Mouse (Mus musculus) layer of hippocampus, adult 2 months (tissue): ENCODE results near the gene Cend1. TPM values are rescaled to one million over a fixed set of nuclear protein-coding genes. Genes with fewer than 3 reads are reported as not detected.

Source experiments
- DNase-seq, 2 experiments: peaks; one replicate each; pipeline ENCODE4 v3.0.0; 2022; ENCODE audit warnings: low spot score in 2 of 2
- H3K27ac ChIP-seq: fragments of 200-600 bp; 2 replicates; pipeline ENCODE4 v1.8.1; 2022
- H3K4me3 ChIP-seq: fragments of 200-600 bp; 2 replicates; pipeline ENCODE4 v1.8.1; 2022; ENCODE audit warnings: mild to moderate bottlenecking
- CTCF ChIP-seq: fragments of 200-600 bp; conservative IDR thresholded peaks from 2 replicates; pipeline ENCODE4 v1.8.1; 2022; ENCODE audit warnings: antibody characterized with exemption, mild to moderate bottlenecking, moderate library complexity
- total RNA-seq, 2 experiments: library from RNA; stranded (reverse); gene quantifications; 2 replicates each; pipeline ENCODE4 v1.2.3; 2021

Gene Cend1
- total RNA-seq, 2 experiments from 2014 or later: 251 to 263 TPM

DNA sequence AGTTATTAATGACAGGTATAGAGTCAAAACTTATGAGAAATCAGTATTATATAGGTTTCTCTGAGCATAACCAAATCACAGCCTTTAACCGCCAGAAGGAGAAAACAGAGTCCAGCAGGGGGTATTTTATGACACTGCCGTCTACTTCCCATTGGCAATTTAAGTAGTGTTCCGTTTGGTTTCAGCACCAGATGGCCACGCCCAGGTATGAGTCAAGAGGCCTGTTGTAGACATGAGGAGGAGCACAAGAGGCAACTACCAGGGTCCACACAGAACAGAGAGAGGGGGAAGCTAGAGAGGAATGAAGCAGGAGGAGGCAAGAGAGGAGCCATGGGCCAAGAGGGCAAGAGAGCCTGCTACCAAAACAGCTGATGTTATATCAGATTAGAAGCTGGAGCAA lies 49.7 kb downstream of the Cend1 start:
- no peak for TF ChIP-seq CTCF
- Histone ChIP-seq H3K27ac (no peak overlapping the region), H3K4me3 (no peak overlapping the region)
- no peak for DNase-seq

Other genes with a start within 250 kb of the Cend1 start
- 100 to 1,000 TPM; 200 to 222 TPM for gene Hras, start 235.5 kb downstream of the Cend1 start, total RNA-seq
- gene Lrrc56, start 235.3 kb downstream of the Cend1 start, total RNA-seq: 1 to 10 TPM; 4.5 to 5.7 TPM
- not detected for gene Lmntd2, start 215.4 kb downstream of the Cend1 start, total RNA-seq
- gene Rassf7, start 213.6 kb downstream of the Cend1 start, total RNA-seq: 1 to 10 TPM in 1 of 2 experiments, under 1 TPM in 1; 0.98 to 1.2 TPM
- 10 to 100 TPM; 72.8 to 76.1 TPM for gene Phrf1, start 200.7 kb downstream of the Cend1 start, total RNA-seq
- gene Irf7, start 163.0 kb downstream of the Cend1 start, total RNA-seq: 1 to 10 TPM in 1 of 2 experiments, under 1 TPM in 1; 0.56 to 1.3 TPM
- gene Cdhr5, start 152.7 kb downstream of the Cend1 start, total RNA-seq: not detected
- not detected for gene Sct, start 150.4 kb downstream of the Cend1 start, total RNA-seq
- gene Drd4, start 137.5 kb downstream of the Cend1 start, total RNA-seq: under 1 TPM; 0.20 to 0.23 TPM
- 10 to 100 TPM; 74.1 to 77.0 TPM for gene Deaf1, start 101.8 kb downstream of the Cend1 start, total RNA-seq
- gene Tmem80, start 101.8 kb downstream of the Cend1 start, total RNA-seq: 10 to 100 TPM; 32.9 to 33.7 TPM
- 1 to 10 TPM; 4.9 to 5.1 TPM for gene Eps8l2, start 90.6 kb downstream of the Cend1 start, total RNA-seq
- 100 to 1,000 TPM; 111 to 114 TPM for gene Taldo1, start 37.3 kb downstream of the Cend1 start, total RNA-seq
- gene Gatd1, start 15.4 kb downstream of the Cend1 start, total RNA-seq: 10 to 100 TPM; 42.1 to 45.1 TPM
- 100 to 1,000 TPM; 338 to 343 TPM for gene Slc25a22, start 8.4 kb upstream of the Cend1 start, total RNA-seq
- 1 to 10 TPM; 1.1 to 1.7 TPM for gene Pidd1, start 14.5 kb upstream of the Cend1 start, total RNA-seq
- 100 to 1,000 TPM; 548 to 575 TPM for gene Rplp2, start 17.9 kb upstream of the Cend1 start, total RNA-seq
- gene Pnpla2, start 25.7 kb upstream of the Cend1 start, total RNA-seq: 10 to 100 TPM; 25.1 to 28.3 TPM
- 1 to 10 TPM; 4.1 to 6.7 TPM for gene Cracr2b, start 31.6 kb upstream of the Cend1 start, total RNA-seq
- 10 to 100 TPM; 23.4 to 25.1 TPM for gene Cd151, start 37.9 kb upstream of the Cend1 start, total RNA-seq
- 10 to 100 TPM; 38.7 TPM for gene Polr2l, start 45.6 kb upstream of the Cend1 start, total RNA-seq
- 10 to 100 TPM; 13.6 to 13.7 TPM for gene Tspan4, start 45.7 kb upstream of the Cend1 start, total RNA-seq
- gene Chid1, start 110.4 kb upstream of the Cend1 start, total RNA-seq: 10 to 100 TPM; 83.1 to 85.1 TPM
- gene Ap2a2, start 132.7 kb upstream of the Cend1 start, total RNA-seq: 100 to 1,000 TPM; 226 to 243 TPM
- gene Muc6, start 225.8 kb upstream of the Cend1 start, total RNA-seq: not detected